Mouse (Mus musculus) embryonic facial prominence, embryonic 12.5 days (tissue): ENCODE measurements around the gene Efnb2. TPM values are rescaled to one million over a fixed set of nuclear protein-coding genes. Genes with fewer than 3 reads are reported as not detected.

Experiments
- ATAC-seq: fragments of 200-750 bp; cut with Nextera tagmentation; 2 replicates; pipeline ENCODE4 v1.8.0; 2017; ENCODE audit not compliant: insufficient number of reproducible peaks, insufficient read depth, low FRiP score, low TSS enrichment
- H3K27ac ChIP-seq: fragments of 300-500 bp; sonication (generic); 2 replicates; pipeline ENCODE4 v1.5.1; 2016; ENCODE audit warnings: mild to moderate bottlenecking
- H3K27me3 ChIP-seq: fragments of 300-500 bp; sonication (generic); 2 replicates; pipeline ENCODE4 v1.6.1; 2016; ENCODE audit warnings: mild to moderate bottlenecking, moderate library complexity
- H3K36me3 ChIP-seq: fragments of 300-500 bp; sonication (generic); 2 replicates; pipeline ENCODE4 v1.6.1; 2016; ENCODE audit warnings: mild to moderate bottlenecking
- H3K4me1 ChIP-seq: fragments of 300-500 bp; sonication (generic); 2 replicates; pipeline ENCODE4 v1.6.1; 2016
- H3K4me2 ChIP-seq: fragments of 300-500 bp; sonication (generic); replicated peaks from 2 replicates; pipeline ENCODE4 v1.6.1; 2016; ENCODE audit warnings: mild to moderate bottlenecking, moderate library complexity
- H3K4me3 ChIP-seq: fragments of 300-500 bp; sonication (generic); 2 replicates; pipeline ENCODE4 v1.5.1; 2016; ENCODE audit warnings: mild to moderate bottlenecking
- H3K9ac ChIP-seq: fragments of 300-500 bp; sonication (generic); 2 replicates; pipeline ENCODE4 v1.6.1; 2016; ENCODE audit warnings: mild to moderate bottlenecking, moderate library complexity
- H3K9me3 ChIP-seq: fragments of 300-500 bp; sonication (generic); 2 replicates; pipeline ENCODE4 v1.6.1; 2016; ENCODE audit warnings: mild to moderate bottlenecking, moderate library complexity
- WGBS: fragments of 180-500 bp; shearing (Covaris S2); methylation state at CpG from one replicate; pipeline ENCODE4 v1.1.7; 2016; 5-methylcytosine and 5-hydroxymethylcytosine counted together
- polyA plus RNA-seq: library from polyadenylated mRNA; unstranded; fragments of >200 nt; fragmentation: Nextera tagmentation; extraction: Ambion mirVana; gene quantifications from 2 replicates; pipeline ENCODE4 v1.2.1, GENCODE M21; 2016

Efnb2 gene
- polyA plus RNA-seq, 1 experiment from 2014 or later = 51.6 TPM

DNA sequence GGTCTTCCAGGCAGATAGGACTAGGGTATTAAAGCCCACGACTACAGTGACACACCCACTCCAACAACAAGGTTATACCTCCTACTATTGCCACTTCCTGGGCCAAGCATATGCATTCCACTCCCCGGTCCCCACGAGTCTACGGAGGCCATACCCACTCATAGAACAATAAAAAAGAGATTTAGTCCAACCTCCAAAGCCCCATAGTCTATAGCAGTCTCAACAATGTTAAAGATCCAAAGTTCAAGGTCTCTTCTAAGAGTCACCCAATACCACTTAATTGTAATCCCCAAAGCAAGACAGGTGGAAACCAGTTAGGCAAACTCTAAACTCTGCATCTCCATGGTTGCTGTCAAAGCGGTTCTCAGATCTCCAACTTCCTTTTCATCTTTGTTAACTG is 13.8 kb upstream of the Efnb2 start:
- no peak for ATAC-seq
- no peaks in the 10 kb centered on the region for H3K4me1 ChIP-seq
- 91% methylated on average over 5 of the region's 5 CpGs for WGBS
- peaks cover 47% of the 10 kb centered on the region for H3K36me3 ChIP-seq
- H3K4me3 ChIP-seq = no peak overlapping the region
- H3K4me2 ChIP-seq = no peak overlapping the region
- no peak overlapping the region for H3K9ac ChIP-seq
- no peak overlapping the region for H3K27ac ChIP-seq
- H3K9me3 ChIP-seq = no peaks in the 10 kb centered on the region
- H3K27me3 ChIP-seq = no peaks in the 10 kb centered on the region

DNA sequence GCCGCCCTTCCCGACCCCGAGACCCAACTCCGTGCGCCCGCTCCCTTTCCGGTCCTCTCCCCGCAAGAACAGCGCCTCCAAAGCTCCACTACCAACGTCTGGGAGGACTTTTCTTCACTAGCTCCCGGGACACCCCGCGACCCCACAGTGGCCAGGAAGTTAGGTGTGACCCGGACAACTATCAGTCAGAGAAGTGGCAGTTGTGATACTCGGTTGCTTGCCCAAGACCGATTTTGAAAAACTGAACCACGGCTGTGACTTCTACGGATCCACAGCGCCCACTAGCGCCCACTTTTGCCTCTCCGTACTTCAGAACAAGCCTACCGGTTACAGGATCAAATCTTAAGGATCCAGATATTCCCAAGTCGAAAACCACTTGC is 707 bp upstream of the Efnb2 start:
- Histone ChIP-seq H3K27ac (peak overlapping the region; percentile 93), H3K4me3 (peak overlapping the region; percentile 93), H3K4me1 (0 out of 2 replicates have a peak, but pooled peaks cover 3% of the 10 kb centered on the region), H3K27me3 (no peaks in the 10 kb centered on the region), H3K9me3 (no peaks in the 10 kb centered on the region), H3K9ac (peak overlapping the region; percentile 97), H3K4me2 (peak overlapping the region; percentile 83), H3K36me3 (peaks cover 9% of the 10 kb centered on the region; the same call in 1 of the 2 replicates)
- under 1% methylated on average over 23 of the region's 23 CpGs for WGBS
- ATAC-seq = no peak

GRCm38 (mm10) chr8:8660307-8661098 is 539 bp downstream of the Efnb2 start:
- ATAC-seq = peak; percentile 54
- WGBS = under 1% methylated on average over 88 of the region's 88 CpGs
- Histone ChIP-seq H3K4me2 (peak overlapping the region; percentile 83), H3K9me3 (no peaks in the 10 kb centered on the region), H3K4me3 (peak overlapping the region; percentile 93), H3K27me3 (no peaks in the 10 kb centered on the region), H3K27ac (peak overlapping the region; percentile 93), H3K4me1 (peaks cover 10% of the 10 kb centered on the region; the same call in 1 of the 2 replicates), H3K36me3 (no peaks in the 10 kb centered on the region), H3K9ac (peak overlapping the region; percentile 97)

DNA sequence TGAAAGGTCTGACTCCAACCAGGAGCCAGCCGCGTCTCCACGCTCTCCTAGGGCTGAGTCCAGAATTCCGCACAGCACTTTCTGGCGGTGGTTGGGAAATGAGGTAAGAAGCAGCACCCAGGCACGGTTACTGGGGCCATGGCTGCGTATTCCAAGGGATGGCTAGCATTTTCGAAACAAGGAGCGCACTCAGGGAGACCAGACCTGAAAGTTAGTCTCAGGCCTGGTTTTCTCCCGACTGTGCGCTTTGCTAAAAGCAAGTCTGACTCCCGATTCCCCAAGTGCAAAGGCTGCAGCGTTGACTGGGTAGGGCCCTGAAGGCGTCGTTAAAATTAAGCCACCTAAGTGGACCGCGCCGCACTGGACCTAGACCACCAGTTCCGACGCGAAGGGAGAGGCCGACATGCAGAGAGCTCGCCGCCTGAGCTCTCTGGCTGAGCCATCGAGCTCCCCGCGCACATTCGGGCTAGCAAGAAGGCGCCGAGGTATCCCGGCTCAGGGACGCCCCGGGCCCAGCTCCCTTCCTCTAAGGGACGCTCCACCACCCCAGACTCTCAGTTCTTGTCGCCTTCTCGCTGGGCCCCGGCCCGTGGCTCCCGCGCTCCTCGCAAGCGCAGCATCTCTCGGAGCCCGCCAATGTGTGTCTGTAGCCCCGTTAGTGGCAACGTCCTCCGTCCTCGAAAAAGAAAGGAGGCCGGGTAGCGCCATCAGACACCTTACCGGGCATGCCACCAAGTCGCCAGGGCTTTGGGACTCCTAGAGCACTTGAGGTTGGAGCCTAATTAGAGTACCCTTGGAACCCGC is 1.3 kb downstream of the Efnb2 start:
- H3K36me3 ChIP-seq = no peaks in the 10 kb centered on the region
- H3K4me2 ChIP-seq = peak overlapping the region; percentile 83
- H3K4me3 ChIP-seq = peak overlapping the region; percentile 93
- peak overlapping the region; percentile 97 for H3K9ac ChIP-seq
- no peaks in the 10 kb centered on the region for H3K9me3 ChIP-seq
- H3K27me3 ChIP-seq = no peaks in the 10 kb centered on the region
- no peak for ATAC-seq
- peak overlapping the region; percentile 93 for H3K27ac ChIP-seq
- H3K4me1 ChIP-seq = peaks cover 16% of the 10 kb centered on the region
- under 1% methylated on average over 53 of the region's 53 CpGs for WGBS

DNA sequence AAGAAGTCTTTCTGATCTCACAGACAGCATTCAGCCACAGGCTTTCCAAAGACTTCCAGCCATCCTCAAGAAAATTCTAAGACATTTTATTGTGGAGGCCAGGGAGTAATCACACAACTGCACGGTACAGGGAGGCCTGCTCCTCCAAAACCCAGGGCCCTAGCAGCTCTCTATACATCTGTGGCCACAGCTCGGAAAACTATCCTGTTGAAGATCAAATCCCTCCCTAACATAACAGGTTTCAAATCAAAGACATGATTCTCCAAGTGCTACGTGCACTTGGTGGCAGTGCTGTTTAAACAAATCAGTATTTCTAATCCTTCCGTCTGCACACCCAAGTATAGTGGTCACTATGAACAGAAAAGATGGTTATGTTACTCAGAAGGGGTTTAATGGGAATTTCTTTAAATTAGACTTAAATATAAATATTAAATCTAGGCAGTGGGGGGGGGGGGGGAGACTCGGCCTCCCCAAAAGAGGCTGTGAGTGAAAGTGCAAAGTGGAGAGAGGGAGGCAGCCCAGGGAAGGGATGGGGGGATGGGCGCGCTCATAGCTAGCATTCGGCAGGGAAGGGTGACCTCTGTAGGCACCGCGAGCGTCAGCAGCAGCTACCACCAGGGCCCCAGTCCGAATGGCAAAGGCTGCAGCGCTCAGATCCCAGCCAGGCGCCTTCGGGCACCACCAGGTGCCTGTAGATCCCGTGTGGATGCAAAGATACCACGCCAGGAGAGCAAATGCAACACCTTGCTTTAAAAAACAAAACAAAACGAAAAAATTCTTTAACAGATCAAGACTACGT is 2.4 kb downstream of the Efnb2 start:
- no peaks in the 10 kb centered on the region for H3K9me3 ChIP-seq
- peak overlapping the region; percentile 83 for H3K4me2 ChIP-seq
- peak overlapping the region; percentile 93 for H3K4me3 ChIP-seq
- H3K4me1 ChIP-seq = peaks cover 27% of the 10 kb centered on the region
- H3K9ac ChIP-seq = peak overlapping the region; percentile 97
- ATAC-seq = no peak
- H3K27ac ChIP-seq = peak overlapping the region; percentile 46
- WGBS = under 1% methylated on average over 19 of the region's 19 CpGs
- no peaks in the 10 kb centered on the region for H3K36me3 ChIP-seq
- no peaks in the 10 kb centered on the region for H3K27me3 ChIP-seq

DNA sequence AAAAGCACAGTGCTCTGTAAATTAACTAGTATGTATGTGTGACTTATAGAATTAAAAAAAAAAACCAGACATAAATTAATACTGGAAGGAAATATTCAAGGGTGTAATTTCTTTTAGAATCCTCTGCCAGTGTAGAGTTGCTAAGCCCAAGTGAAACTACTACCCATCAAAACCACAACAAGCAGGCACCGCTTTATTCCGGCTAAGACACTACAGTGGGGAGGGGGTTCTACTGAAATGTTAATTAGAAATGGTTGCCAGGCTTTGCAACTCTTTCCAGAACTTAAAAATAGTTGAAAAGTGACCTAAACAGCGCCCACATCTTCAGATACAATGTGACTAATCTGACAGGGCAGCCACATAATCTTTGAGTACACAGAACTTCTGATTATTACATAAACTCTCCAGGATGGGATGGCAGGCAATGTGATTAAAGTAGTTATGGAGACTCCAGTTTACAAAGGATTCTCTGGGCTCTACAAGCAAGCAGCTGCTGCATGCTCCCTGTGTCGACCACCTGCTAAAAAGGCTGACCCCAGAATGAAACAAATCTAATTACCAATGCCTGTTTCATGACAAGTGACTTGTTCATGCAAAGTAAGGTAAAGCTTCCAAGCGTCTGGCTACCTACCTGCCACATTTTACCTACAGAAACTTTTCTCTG is 3.2 kb downstream of the Efnb2 start:
- ATAC-seq = no peak
- 9% methylated on average over 5 of the region's 5 CpGs for WGBS
- Histone ChIP-seq H3K36me3 (no peaks in the 10 kb centered on the region), H3K27ac (peak overlapping the region; percentile 46), H3K9me3 (no peaks in the 10 kb centered on the region), H3K9ac (peak overlapping the region; percentile 97), H3K27me3 (no peaks in the 10 kb centered on the region), H3K4me3 (peak overlapping the region; percentile 93), H3K4me2 (peak overlapping the region; percentile 83), H3K4me1 (peaks cover 33% of the 10 kb centered on the region)

DNA sequence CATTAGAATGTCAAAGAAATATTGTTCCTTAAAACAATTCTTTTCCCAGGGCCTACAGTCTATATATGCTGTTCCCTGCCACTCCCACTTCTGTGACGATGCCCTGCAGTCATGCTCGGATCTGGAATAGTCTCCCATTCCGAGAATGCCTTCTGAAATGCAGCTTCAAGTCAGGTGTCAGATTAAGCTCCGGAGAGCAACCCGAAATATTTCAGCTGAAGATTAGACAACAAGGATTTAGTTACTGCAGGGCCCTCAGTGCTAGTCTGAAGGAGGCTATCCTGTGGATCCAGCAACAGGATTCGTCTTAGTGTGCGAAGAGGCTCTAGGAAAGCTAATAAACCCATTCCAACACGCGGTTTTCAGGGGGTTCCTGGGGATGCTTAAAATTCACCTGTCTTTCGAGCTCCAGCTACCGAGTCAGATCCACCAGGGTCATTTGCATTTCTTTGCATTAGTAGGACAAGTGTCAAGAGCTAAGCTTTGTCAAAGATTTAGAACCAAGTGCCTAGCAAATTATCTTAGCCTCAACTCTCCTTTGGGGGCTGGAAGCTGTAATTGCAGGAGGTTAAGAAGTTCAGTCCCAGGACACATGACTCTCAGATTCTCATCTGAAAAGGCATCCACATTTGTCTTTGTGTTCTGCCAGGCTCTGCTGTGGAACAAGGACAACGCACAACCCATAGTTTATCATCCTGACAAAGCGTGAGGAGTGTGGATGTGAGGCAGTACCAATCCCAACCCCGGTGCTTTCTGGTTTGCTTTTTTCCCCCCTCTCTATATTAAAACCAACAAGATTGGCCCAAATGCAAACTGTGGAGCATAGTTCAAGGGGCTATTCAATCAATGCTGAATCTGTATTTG is 4.2 kb downstream of the Efnb2 start:
- H3K9me3 ChIP-seq = no peaks in the 10 kb centered on the region
- no peaks in the 10 kb centered on the region for H3K27me3 ChIP-seq
- H3K27ac ChIP-seq = 0 out of 2 replicates have a peak overlapping the region, but pooled peaks have one; percentile 36
- no peaks in the 10 kb centered on the region for H3K36me3 ChIP-seq
- H3K4me2 ChIP-seq = peak overlapping the region; percentile 83
- peaks cover 42% of the 10 kb centered on the region for H3K4me1 ChIP-seq
- ATAC-seq = no peak
- 10% methylated on average over 14 of the region's 14 CpGs for WGBS
- peak overlapping the region; percentile 97 for H3K9ac ChIP-seq
- peak overlapping the region; percentile 93 for H3K4me3 ChIP-seq

- Histone ChIP-seq H3K4me3 (peak overlapping the region; percentile 93), H3K27me3 (no peaks in the 10 kb centered on the region), H3K9me3 (no peaks in the 10 kb centered on the region), H3K27ac (no peak overlapping the region; the same call in 1 of the 2 replicates), H3K9ac (0 out of 2 replicates have a peak overlapping the region, but pooled peaks have one; percentile 1), H3K4me1 (peaks cover 50% of the 10 kb centered on the region), H3K4me2 (peak overlapping the region; percentile 83), H3K36me3 (no peaks in the 10 kb centered on the region)
- ATAC-seq = no peak
- WGBS = 20% methylated on average over 24 of the region's 24 CpGs
These were observed 5.4 kb downstream of the Efnb2 start for GRCm38 (mm10) chr8:8655346-8656340.

DNA sequence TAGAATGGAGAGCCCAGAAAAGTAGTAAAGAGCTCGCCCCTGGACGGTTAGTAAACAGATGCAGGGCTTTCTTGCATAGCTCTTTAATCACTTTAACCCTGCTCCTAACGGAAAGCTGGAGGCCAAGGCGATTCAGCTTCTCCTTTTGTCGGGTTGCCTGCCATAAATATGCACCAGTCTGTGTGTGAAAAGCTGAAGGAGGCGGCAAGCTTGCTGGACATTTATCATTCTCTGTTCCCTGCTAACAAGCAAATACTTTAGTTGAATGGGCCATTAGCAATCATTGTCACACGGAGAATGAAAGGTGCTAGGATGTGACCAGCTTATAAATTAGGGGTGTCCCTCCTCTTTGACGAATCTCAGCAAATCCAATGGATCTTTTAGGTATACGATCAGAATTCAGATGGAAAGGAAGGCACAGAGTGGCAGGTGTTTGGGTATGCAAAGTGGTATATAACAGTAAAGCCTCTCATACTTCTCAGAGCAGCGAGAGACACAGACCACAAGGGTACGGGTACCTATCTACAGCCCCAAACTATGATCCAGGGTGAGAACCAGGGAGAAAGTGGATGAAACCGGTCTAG is 7.0 kb downstream of the Efnb2 start:
- Histone ChIP-seq H3K36me3 (peaks cover 7% of the 10 kb centered on the region; the same call in 1 of the 2 replicates), H3K4me2 (peak overlapping the region; percentile 83), H3K4me1 (peaks cover 65% of the 10 kb centered on the region), H3K4me3 (peak overlapping the region; percentile 3; the same call in 1 of the 2 replicates), H3K27me3 (no peaks in the 10 kb centered on the region), H3K9me3 (no peaks in the 10 kb centered on the region), H3K27ac (no peak overlapping the region), H3K9ac (no peak overlapping the region)
- 61% methylated on average over 12 of the region's 12 CpGs for WGBS
- no peak for ATAC-seq
